Comparison of ENCODE assay signal across 28 mouse cellular contexts in genomic region chr8:47321282-47321681, GRCm38 (mm10).
DNase-seq lines count a peak whose midpoint lies in the region; ATAC-seq and TF ChIP-seq lines count a peak whose summit lies in the region.
"Had no signal": no experiment of that assay in that cellular context is flagged by ENCODE, and none has a peak within 500 bp of the region (broad histone marks: within the 10 kb centered on the region; RNA-seq: fewer than 3 reads in every experiment).

No protein-coding gene starts in this region.

- no peak overlapping the region for H3K4me2 ChIP-seq in embryonic facial prominence, embryonic 14.5 days (ENCODE audit: low read depth, low read length)
- H3K4me2 ChIP-seq in midbrain, embryonic 16.5 days (ENCODE audit: low read length), result no peak overlapping the region
- H3K4me2 ChIP-seq: embryonic facial prominence, embryonic 13.5 days; heart, embryonic 15.5 days; kidney, embryonic 15.5 days; limb, embryonic 15.5 days; liver, embryonic 13.5 days; neural tube, embryonic 13.5 days had no signal

- no peak overlapping the region for H3K9ac ChIP-seq in embryonic facial prominence, embryonic 14.5 days (ENCODE audit: low read depth, low read length)
- H3K9ac ChIP-seq in midbrain, embryonic 16.5 days (ENCODE audit: low read depth, low read length), result no peak overlapping the region
- H3K9ac ChIP-seq in ES-Bruce4 (ENCODE audit: low read depth, poor library complexity, severe bottlenecking), result no peak overlapping the region
- H3K9ac ChIP-seq: embryonic facial prominence, embryonic 13.5 days; heart, embryonic 15.5 days; kidney, embryonic 15.5 days; limb, embryonic 15.5 days; liver, embryonic 13.5 days; neural tube, embryonic 13.5 days had no signal

- TF ChIP-seq EP300 in ES-Bruce4 (IDR thresholded peaks at IDR 0.05; ENCODE audit: insufficient read depth, low read depth, low read length), result no peak

- no peak for TF ChIP-seq POLR2A in ES-Bruce4 (IDR thresholded peaks at IDR 0.05; ENCODE audit: insufficient read depth, low read length)
- TF ChIP-seq POLR2A in brain, embryonic 14.5 days (IDR thresholded peaks at IDR 0.05; ENCODE audit: borderline replicate concordance, extremely low read depth, insufficient read depth, insufficient read length, poor library complexity, severe bottlenecking), result no peak

- H3K27me3 ChIP-seq in embryonic facial prominence, embryonic 14.5 days (replicated peaks; ENCODE audit: control insufficient read depth, insufficient read depth, low read length), result no peaks in the 10 kb centered on the region
- no peaks in the 10 kb centered on the region for H3K27me3 ChIP-seq in embryonic facial prominence, embryonic 10.5 days (replicated peaks; ENCODE audit: low read depth, poor library complexity, severe bottlenecking)
- peaks cover 4% of the 10 kb centered on the region; the same call in 1 of the 2 replicates for H3K27me3 ChIP-seq in midbrain, embryonic 10.5 days (ENCODE audit: low read depth, poor library complexity, severe bottlenecking)
- H3K27me3 ChIP-seq in midbrain, embryonic 16.5 days (ENCODE audit: control insufficient read depth, insufficient read depth, low read depth, low read length), result no peaks in the 10 kb centered on the region
- no peaks in the 10 kb centered on the region for H3K27me3 ChIP-seq in ES-Bruce4 (ENCODE audit: control insufficient read depth, insufficient read depth, low read length, poor library complexity, severe bottlenecking)
- H3K27me3 ChIP-seq: embryonic facial prominence, embryonic 13.5 days; kidney, embryonic 15.5 days; limb, embryonic 15.5 days; liver, embryonic 13.5 days; neural tube, embryonic 13.5 days; Patski had no signal

- peak; percentile 55 for DNase-seq in embryonic facial prominence, embryonic 14.5 days (ENCODE audit: low spot score)
- DNase-seq in embryonic facial prominence, embryonic 10.5 days (ENCODE audit: low spot score), result no peak
- no peak for DNase-seq in midbrain, embryonic 10.5 days (ENCODE audit: low spot score)
- DNase-seq in brain, embryonic 14.5 days (ENCODE audit: low read depth), result peak; percentile 26
- no peak for DNase-seq in right cerebral cortex, postnatal 25 days
- DNase-seq: adrenal gland, postnatal 10 days; cerebellum, adult 11 months; cerebellum, adult 9-10 months; gastrocnemius, postnatal 10 days; kidney, adult 18-20 months; kidney, postnatal 25 days; liver, embryonic 13.5 days; lung, adult 18-20 months; thymus, postnatal 14 days had no signal

- 27% methylated on average over 5 of the region's 5 CpGs for WGBS in embryonic facial prominence, embryonic 14.5 days
- WGBS in embryonic facial prominence, embryonic 10.5 days, result 28% methylated on average over 5 of the region's 5 CpGs
- WGBS in midbrain, embryonic 10.5 days, result 10% methylated on average over 5 of the region's 5 CpGs
- WGBS in midbrain, embryonic 16.5 days, result 21% methylated on average over 5 of the region's 5 CpGs

- no peak overlapping the region for H3K4me3 ChIP-seq in embryonic facial prominence, embryonic 14.5 days (ENCODE audit: low read depth, low read length)
- H3K4me3 ChIP-seq in embryonic facial prominence, embryonic 10.5 days, result no peak overlapping the region
- H3K4me3 ChIP-seq in midbrain, embryonic 10.5 days, result no peak overlapping the region
- H3K4me3 ChIP-seq in midbrain, embryonic 16.5 days (ENCODE audit: low read depth, low read length), result no peak overlapping the region
- no peak overlapping the region for H3K4me3 ChIP-seq in ES-Bruce4 (ENCODE audit: low read depth, low read length)
- H3K4me3 ChIP-seq: embryonic facial prominence, embryonic 13.5 days; erythroblast, embryonic 14.5 days; heart, embryonic 10.5 days; heart, embryonic 15.5 days; kidney, embryonic 15.5 days; limb, embryonic 15.5 days; liver, embryonic 13.5 days; neural tube, embryonic 13.5 days had no signal

- TF ChIP-seq CTCF in ES-Bruce4 (IDR thresholded peaks at IDR 0.05; ENCODE audit: low read depth, low read length), result no peak
- no peak for TF ChIP-seq CTCF in brain, embryonic 14.5 days (IDR thresholded peaks at IDR 0.05; ENCODE audit: borderline replicate concordance, extremely low read depth, insufficient read depth, insufficient read length)

- peaks cover 3% of the 10 kb centered on the region; the same call in 1 of the 2 replicates for H3K4me1 ChIP-seq in embryonic facial prominence, embryonic 14.5 days (ENCODE audit: control insufficient read depth, insufficient read depth, low read length)
- peaks cover 44% of the 10 kb centered on the region for H3K4me1 ChIP-seq in embryonic facial prominence, embryonic 10.5 days
- H3K4me1 ChIP-seq in midbrain, embryonic 10.5 days, result peaks cover 47% of the 10 kb centered on the region
- peaks cover 2% of the 10 kb centered on the region; the same call in 1 of the 2 replicates for H3K4me1 ChIP-seq in midbrain, embryonic 16.5 days (ENCODE audit: control insufficient read depth, insufficient read depth, low read length)
- peaks cover 16% of the 10 kb centered on the region for H3K4me1 ChIP-seq in ES-Bruce4 (ENCODE audit: control insufficient read depth, insufficient read depth, low read length)
- H3K4me1 ChIP-seq: liver, embryonic 13.5 days had no signal

- no peaks in the 10 kb centered on the region for H3K9me3 ChIP-seq in embryonic facial prominence, embryonic 14.5 days (ENCODE audit: control insufficient read depth, low read length)
- H3K9me3 ChIP-seq in embryonic facial prominence, embryonic 10.5 days, result no peaks in the 10 kb centered on the region
- H3K9me3 ChIP-seq in midbrain, embryonic 10.5 days (replicated peaks), result no peaks in the 10 kb centered on the region
- H3K9me3 ChIP-seq in midbrain, embryonic 16.5 days (replicated peaks; ENCODE audit: control insufficient read depth, low read length, poor library complexity, severe bottlenecking), result no peaks in the 10 kb centered on the region
- H3K9me3 ChIP-seq in ES-Bruce4 (replicated peaks; ENCODE audit: control insufficient read depth, insufficient read depth, low read length, poor library complexity, severe bottlenecking), result no peaks in the 10 kb centered on the region
- H3K9me3 ChIP-seq: embryonic facial prominence, embryonic 13.5 days; G1E; heart, embryonic 10.5 days; heart, embryonic 15.5 days; kidney, embryonic 15.5 days; limb, embryonic 15.5 days; liver, embryonic 13.5 days; neural tube, embryonic 13.5 days had no signal

- ATAC-seq in embryonic facial prominence, embryonic 14.5 days (ENCODE audit: low read depth), result no peak
- ATAC-seq in midbrain, embryonic 16.5 days, result no peak
- ATAC-seq: CD4-positive, CD25-positive, alpha-beta regulatory T cell, adult 4 months; forebrain, embryonic 16.5 days; hindbrain, embryonic 16.5 days; Patski had no signal

- H3K36me3 ChIP-seq in embryonic facial prominence, embryonic 14.5 days (ENCODE audit: control insufficient read depth, insufficient read depth, low read length), result no peaks in the 10 kb centered on the region
- H3K36me3 ChIP-seq in embryonic facial prominence, embryonic 10.5 days (replicated peaks), result no peaks in the 10 kb centered on the region
- H3K36me3 ChIP-seq in midbrain, embryonic 10.5 days, result no peaks in the 10 kb centered on the region
- H3K36me3 ChIP-seq in midbrain, embryonic 16.5 days (ENCODE audit: control insufficient read depth, insufficient read depth, low read length), result no peaks in the 10 kb centered on the region
- H3K36me3 ChIP-seq in ES-Bruce4 (ENCODE audit: control insufficient read depth, insufficient read depth, low read length, poor library complexity, severe bottlenecking), result no peaks in the 10 kb centered on the region
- H3K36me3 ChIP-seq: embryonic facial prominence, embryonic 13.5 days; G1E; heart, embryonic 10.5 days; heart, embryonic 15.5 days; kidney, embryonic 15.5 days; limb, embryonic 15.5 days; liver, embryonic 13.5 days; neural tube, embryonic 13.5 days had no signal

- H3K27ac ChIP-seq in embryonic facial prominence, embryonic 14.5 days (replicated peaks; ENCODE audit: low read depth, low read length), result 0 out of 2 replicates have a peak overlapping the region, but pooled peaks have one; percentile 19
- no peak overlapping the region for H3K27ac ChIP-seq in embryonic facial prominence, embryonic 10.5 days (replicated peaks)
- peak overlapping the region; percentile 25 for H3K27ac ChIP-seq in midbrain, embryonic 10.5 days (replicated peaks)
- no peak overlapping the region for H3K27ac ChIP-seq in midbrain, embryonic 16.5 days (ENCODE audit: low read length)
- peak overlapping the region; percentile 14 for H3K27ac ChIP-seq in ES-Bruce4 (ENCODE audit: insufficient read depth, low read length)
- H3K27ac ChIP-seq: embryonic facial prominence, embryonic 13.5 days; heart, embryonic 10.5 days; heart, embryonic 15.5 days; kidney, embryonic 15.5 days; limb, embryonic 15.5 days; liver, embryonic 13.5 days; neural tube, embryonic 13.5 days had no signal

Comparison
In these comparisons a context has a peak if more than half of its experiments do, and no peak if none do; other contexts are left out.
1. DNase-seq: peak in embryonic facial prominence, embryonic 14.5 days (single experiment) and brain, embryonic 14.5 days (single experiment); none in embryonic facial prominence, embryonic 10.5 days (single experiment), midbrain, embryonic 10.5 days (single experiment) and right cerebral cortex, postnatal 25 days (single experiment).
2. H3K27ac ChIP-seq: peak in embryonic facial prominence, embryonic 14.5 days (single experiment), midbrain, embryonic 10.5 days (single experiment) and ES-Bruce4 (single experiment); none in embryonic facial prominence, embryonic 10.5 days (single experiment) and midbrain, embryonic 16.5 days (single experiment).